8 mouse cellular contexts compared by ENCODE assay signal in genomic region chr13:45477183-45477582, GRCm38 (mm10). TPM values are rescaled to one million over a fixed set of nuclear protein-coding genes. Genes with fewer than 3 reads are reported as not detected.
DNase-seq lines count a peak whose midpoint lies in the region; TF ChIP-seq lines count a peak whose summit lies in the region.
"Had no signal": no experiment of that assay in that cellular context is flagged by ENCODE, and none has a peak within 500 bp of the region (broad histone marks: within the 10 kb centered on the region; RNA-seq: fewer than 3 reads in every experiment).

No protein-coding gene starts in this region.

- no peak for TF ChIP-seq EP300 in CH12.LX (IDR thresholded peaks at IDR 0.05; ENCODE audit: low read length)

- H3K79me2 ChIP-seq in CH12.LX (replicated peaks; ENCODE audit: control insufficient read depth, extremely low read depth, insufficient read depth, poor library complexity, severe bottlenecking) = no peaks in the 10 kb centered on the region

- no peaks in the 10 kb centered on the region for H3K27me3 ChIP-seq in CH12.LX (replicated peaks)

- dilution Hi-C loops in CH12.LX (cut with MboI; ENCODE audit: extremely low pct_ligation_motif_present, extremely low pct_unique_long_range_greater_than_20kb, low sequenced_read_pairs) = no loop called here

- peak; percentile 63 for DNase-seq in CH12.LX (ENCODE audit: extremely low read depth)
- peak; percentile 74 for DNase-seq in Muller cell, postnatal 12 days (ENCODE audit: inconsistent ontology term)
- peak; percentile 67 for DNase-seq in cerebellum, adult 9-11 months
- peak; percentile 42 for DNase-seq in gastrocnemius, postnatal 14 days
- DNase-seq in layer of hippocampus, adult 11-12 months (ENCODE audit: low spot score) = peak; percentile 85
- DNase-seq in lung, adult 2 months = peak; percentile 67
- DNase-seq in right cerebral cortex, postnatal 14 days = peak; percentile 54

- no peak overlapping the region for H3K27ac ChIP-seq in CH12.LX (ENCODE audit: insufficient read depth, low read depth)
- H3K27ac ChIP-seq: macrophage had no signal

- peaks cover 3% of the 10 kb centered on the region for H3K9me3 ChIP-seq in CH12.LX (replicated peaks; ENCODE audit: low read length)

- no peaks in the 10 kb centered on the region for H3K36me3 ChIP-seq in CH12.LX (replicated peaks in 1 of 2; ENCODE audit: control insufficient read depth in 1 of 2, insufficient read depth in 1 of 2, low read length in 1 of 2)

- H3K4me2 ChIP-seq in CH12.LX (ENCODE audit: insufficient read depth, low read depth, poor library complexity, severe bottlenecking) = 0 out of 2 replicates have a peak overlapping the region, but pooled peaks have one; percentile 15

- intact Hi-C loops in gastrocnemius, postnatal 14 days (cut with DNase I; ENCODE audit: low total_unique reads) = loop anchor here (5.0 kb wide), 1 partner anchor 445 kb away; no protein-coding TSS in a partner anchor

- WGBS in lung, adult 2 months = 33% methylated on average over 3 of the region's 3 CpGs

- peak; percentile 94 to 98 for TF ChIP-seq CTCF in CH12.LX (conservative IDR thresholded peaks at IDR 0.05 in 1 of 2, IDR thresholded peaks at IDR 0.05 in 1 of 2; ENCODE audit: low read depth in 2 of 2, low read length in 2 of 2)
- TF ChIP-seq CTCF in lung, adult 2 months (IDR thresholded peaks at IDR 0.05; ENCODE audit: insufficient read depth, low read length) = peak; percentile 63

- H3K4me1 ChIP-seq in CH12.LX (ENCODE audit: control insufficient read depth in 1 of 2, insufficient read depth in 2 of 2) = peaks cover 0 to 3% of the 10 kb centered on the region in 2 experiments; a peak in 1 of 4 replicates
- no peaks in the 10 kb centered on the region; the same call in 1 of the 2 replicates for H3K4me1 ChIP-seq in lung, adult 2 months (ENCODE audit: control insufficient read depth, insufficient read depth, low read length)

- TF ChIP-seq RAD21 in CH12.LX (IDR thresholded peaks at IDR 0.05; ENCODE audit: low read depth, low read length) = peak; percentile 98

- H3K4me3 ChIP-seq in CH12.LX (replicated peaks in 1 of 3; ENCODE audit: low read depth in 2 of 3, low read length in 2 of 3, poor library complexity in 1 of 3) = no peak overlapping the region
- no peak overlapping the region for H3K4me3 ChIP-seq in lung, adult 2 months (replicated peaks; ENCODE audit: extremely low read depth, low read depth, low read length)

- no peak for TF ChIP-seq POLR2A in CH12.LX (IDR thresholded peaks at IDR 0.05; ENCODE audit: low read depth, low read length)
- no peak for TF ChIP-seq POLR2A in lung, adult 2 months (IDR thresholded peaks at IDR 0.05; ENCODE audit: borderline replicate concordance, extremely low read depth, low read depth, low read length)

- H3K9ac ChIP-seq in CH12.LX (ENCODE audit: insufficient read depth, low read depth) = no peak overlapping the region

- in situ Hi-C loops in CH12.LX (cut with MboI; ENCODE audit: low pct_ligation_motif_present, low pct_unique_long_range_greater_than_20kb, low sequenced_read_pairs) = no loop called here

TF ChIP-seq in CH12.LX, 34 proteins besides CTCF, POLR2A, EP300 and RAD21:
- TF ChIP-seq RCOR1 (conservative IDR thresholded peaks at IDR 0.05; ENCODE audit: low read depth, low read length) (no peak), NELFE (IDR thresholded peaks at IDR 0.05; ENCODE audit: low read depth, low read length) (peak; percentile 43; the same call in 1 of the 2 replicates), MYC (IDR thresholded peaks at IDR 0.05; ENCODE audit: low read depth, low read length) (no peak), SMC3 (IDR thresholded peaks at IDR 0.05; ENCODE audit: low read depth, low read length) (peak; percentile 80), ZC3H11A (IDR thresholded peaks at IDR 0.05; ENCODE audit: low read depth, low read length) (peak; percentile 78)

RNA-seq across cellular contexts. Expression of gene Gmpr, which starts 30.1 kb away (rescaled TPM):
- total RNA-seq in CH12.LX (2012; rRNA removed) (0.21 and 0.55 TPM in 2 replicates), CH12.LX (2014; rRNA removed) (0.72 and 1.0 TPM in 2 replicates)
- 2.2 and 2.4 TPM in 2 replicates for polyA plus RNA-seq in CH12.LX (2012; ENCODE audit: insufficient read length, low read depth)
- total RNA-seq in gastrocnemius, postnatal 14 days (2021) = 100 to 1,000 TPM; 135 to 147 TPM
- polyA plus RNA-seq in lung, adult 2 months (2012; rRNA removed) = 21.9 and 30.8 TPM in 2 replicates

Comparison
In these comparisons a context has a peak if more than half of its experiments do, and no peak if none do; other contexts are left out.
1. RNA of gene Gmpr, which starts 30.1 kb away (total RNA-seq): 135 to 147 TPM in gastrocnemius, postnatal 14 days; 0.21 to 1.0 TPM in CH12.LX; every median in the first group is over 10 times any median in the second.
2. Peak in every context shown above with its lines, with median percentiles within 50 percentile points of each other: DNase-seq.